ENCODE assay signal across 10 mouse cellular contexts in the genomic region with DNA sequence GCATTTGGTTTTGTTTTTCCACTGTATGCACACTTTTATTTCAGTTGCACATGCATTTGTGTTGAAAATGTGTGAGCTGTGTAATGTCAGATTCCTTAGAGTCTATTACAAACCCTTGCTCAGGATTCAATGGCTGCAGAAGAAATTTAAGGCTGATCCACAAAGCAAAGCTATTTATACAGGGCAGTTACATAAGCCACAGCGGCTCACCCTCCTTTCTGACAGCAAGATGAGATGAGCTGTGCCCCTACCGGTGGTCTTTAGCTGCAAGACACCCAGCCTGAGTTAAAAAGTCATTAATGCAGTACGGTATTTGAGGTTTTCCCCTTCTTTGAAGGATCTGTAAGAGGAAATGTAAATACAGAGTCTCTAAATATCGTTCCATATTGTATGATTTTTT. TPM values are rescaled to one million over a fixed set of nuclear protein-coding genes. Genes with fewer than 3 reads are reported as not detected.
DNase-seq lines count a peak whose midpoint lies in the region.
"Had no signal": no experiment of that assay in that cellular context is flagged by ENCODE, and none has a peak within 500 bp of the region (broad histone marks: within the 10 kb centered on the region; RNA-seq: fewer than 3 reads in every experiment).

No protein-coding gene starts in this region.

- intact Hi-C loops in left cerebral cortex, postnatal 14 days (cut with DNase I) = loop anchor here (2.0 to 5.0 kb wide), 2 partner anchors 38 to 75 kb away; a partner anchor contains a TSS

- DNase-seq in heart, adult 11 months = peak; percentile 54
- DNase-seq in heart, adult 9 months (ENCODE audit: low spot score in 2 of 2) = no peak
- peak; percentile 19 to 54 for DNase-seq in left cerebral cortex, postnatal 14 days (ENCODE audit: low spot score in 2 of 2)
- no peak for DNase-seq in left cerebral cortex, adult 18-20 months (ENCODE audit: low spot score in 2 of 2)
- peak; percentile 19 for DNase-seq in thymus, postnatal 0 days (ENCODE audit: low spot score)
- no peak for DNase-seq in thymus, postnatal 14 days
- no peak for DNase-seq in embryo, embryonic 11 days
- DNase-seq: adrenal gland, postnatal 14 days; cerebellum, adult 11-12 months; gastrocnemius, adult 2 months had no signal

RNA-seq across cellular contexts. Expression of a gene that starts 1.2 kb away (rescaled TPM):
- total RNA-seq in left cerebral cortex, postnatal 14 days (2021) = 100 to 1,000 TPM; 115 to 117 TPM
- total RNA-seq in left cerebral cortex, adult 18-20 months (2021) = 10 to 100 TPM; 90.8 to 92.5 TPM
- 14.8 and 16.9 TPM in 2 replicates for polyA plus RNA-seq in thymus, postnatal 0 days (2015; fragmentation: Nextera tagmentation; extraction: Ambion mirVana)

RNA-seq across cellular contexts. Expression of a gene that starts 59.9 kb away (rescaled TPM):
- total RNA-seq in left cerebral cortex, postnatal 14 days (2021) = 1 to 10 TPM; 4.9 to 5.5 TPM
- total RNA-seq in left cerebral cortex, adult 18-20 months (2021) = 1 to 10 TPM; 5.1 to 5.2 TPM
- polyA plus RNA-seq in thymus, postnatal 0 days (2015; fragmentation: Nextera tagmentation; extraction: Ambion mirVana) = 0.41 and 0.81 TPM in 2 replicates

Comparison
In these comparisons a context has a peak if more than half of its experiments do, and no peak if none do; other contexts are left out.
1. DNase-seq: peak in heart, adult 11 months (single experiment), left cerebral cortex, postnatal 14 days (2 of 2) and thymus, postnatal 0 days (single experiment); none in heart, adult 9 months (0 of 2), left cerebral cortex, adult 18-20 months (0 of 2), thymus, postnatal 14 days (single experiment) and embryo, embryonic 11 days (single experiment).